Mouse (Mus musculus) limb, embryonic 14.5 days (tissue): ENCODE data around the gene Rbfox1. TPM values are rescaled to one million over a fixed set of nuclear protein-coding genes. Genes with fewer than 3 reads are reported as not detected.
A peak's percentile ranks its signal among the peaks of the same experiment; 100 is the strongest.

Experiments used
- ATAC-seq: fragments of 200-750 bp; cut with Nextera tagmentation; 2 replicates; pipeline ENCODE4 v1.8.0; 2017; ENCODE audit warnings: low read depth, moderate number of reproducible peaks, moderate TSS enrichment; ENCODE audit not compliant: low FRiP score
- DNase-seq: peaks from one replicate; pipeline ENCODE4 v3.0.0-alpha.2; 2015; ENCODE audit warnings: low spot score
- H3K27ac ChIP-seq: fragments of 300-500 bp; sonication (generic); replicated peaks from 2 replicates; pipeline ENCODE4 v1.5.1; 2014; ENCODE audit warnings: low read depth, mild to moderate bottlenecking, low read length, moderate library complexity, mixed read lengths
- H3K27me3 ChIP-seq: fragments of 300-500 bp; sonication (generic); 2 replicates; pipeline ENCODE4 v1.6.1; 2014; ENCODE audit warnings: low read length, mixed read lengths; ENCODE audit not compliant: control insufficient read depth, insufficient read depth
- H3K36me3 ChIP-seq: fragments of 300-500 bp; sonication (generic); 2 replicates; pipeline ENCODE4 v1.6.1; 2014; ENCODE audit warnings: mild to moderate bottlenecking, low read length, moderate library complexity, mixed read lengths; ENCODE audit not compliant: control insufficient read depth, insufficient read depth
- H3K4me1 ChIP-seq: fragments of 300-500 bp; sonication (generic); 2 replicates; pipeline ENCODE4 v1.6.1; 2014; ENCODE audit warnings: antibody characterized with exemption, low read length, mixed read lengths; ENCODE audit not compliant: control insufficient read depth, insufficient read depth
- H3K4me2 ChIP-seq: fragments of 300-500 bp; sonication (generic); replicated peaks from 2 replicates; pipeline ENCODE4 v1.6.1; 2014; ENCODE audit warnings: low read depth, mild to moderate bottlenecking, low read length, moderate library complexity; ENCODE audit not compliant: severe bottlenecking
- H3K4me3 ChIP-seq: fragments of 300-500 bp; sonication (generic); replicated peaks from 2 replicates; pipeline ENCODE4 v1.5.1; 2014; ENCODE audit warnings: low read length
- H3K9ac ChIP-seq: fragments of 300-500 bp; sonication (generic); 2 replicates; pipeline ENCODE4 v1.6.1; 2014; ENCODE audit warnings: mild to moderate bottlenecking, low read depth, low read length, moderate library complexity; ENCODE audit not compliant: severe bottlenecking
- H3K9me3 ChIP-seq: fragments of 300-500 bp; sonication (generic); 2 replicates; pipeline ENCODE4 v1.6.1; 2016; ENCODE audit warnings: low read length; ENCODE audit not compliant: control insufficient read depth
- POLR2A ChIP-seq: fragments of 200-500 bp; IDR thresholded peaks from 2 replicates; pipeline ENCODE4 v1.8.0; 2012; ENCODE audit warnings: inconsistent platforms, mild to moderate bottlenecking, moderate library complexity, borderline replicate concordance; ENCODE audit not compliant: insufficient read depth, insufficient read length; ENCODE audit errors: extremely low read depth
- WGBS: fragments of 180-500 bp; shearing (Covaris S2); extraction: QIAGEN DNeasy Blood & Tissue Kit; methylation state at CpG from one replicate; pipeline ENCODE4 v1.1.7; 2014; 5-methylcytosine and 5-hydroxymethylcytosine counted together
- polyA plus RNA-seq, 2 experiments: library from polyadenylated mRNA; depleted of rRNA in 1 of 2; stranded (reverse) in 1 of 2; unstranded in 1 of 2; fragments of >200 nt; fragmentation: Nextera tagmentation in 1 of 2; extraction: Ambion mirVana in 1 of 2; gene quantifications; 2 replicates each; pipeline versions ENCODE4 v1.2.1 to v1.2.3; 2012 to 2014

The Rbfox1 gene
- polyA plus RNA-seq, 2 experiments: 3.8 to 6.0 TPM

DNA sequence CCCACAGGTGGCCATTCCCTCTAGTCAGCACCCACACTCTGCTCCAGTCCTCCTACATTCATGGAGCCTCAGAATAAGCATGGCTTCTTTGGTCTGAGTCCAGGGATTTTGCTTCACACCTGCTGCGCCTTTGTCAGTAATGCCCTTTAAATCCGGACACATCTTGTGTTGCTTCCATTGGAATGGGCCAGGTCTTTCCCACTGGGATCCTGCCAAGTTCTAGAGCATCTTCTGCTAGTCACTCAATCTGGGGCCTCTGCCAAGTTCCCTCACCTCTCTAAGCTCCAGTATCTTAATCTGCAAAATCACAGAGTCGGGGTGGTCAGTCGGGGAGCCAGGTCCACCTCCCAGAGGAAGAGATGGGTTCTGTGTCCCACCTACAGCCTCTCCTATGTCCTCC is 20.8 kb upstream of the Rbfox1 start:
- no peak overlapping the region for H3K4me3 ChIP-seq
- no peaks in the 10 kb centered on the region for H3K27me3 ChIP-seq
- no peaks in the 10 kb centered on the region for H3K9me3 ChIP-seq
- ATAC-seq: no peak
- no peak overlapping the region for H3K27ac ChIP-seq
- no peak overlapping the region for H3K4me2 ChIP-seq
- no peak for TF ChIP-seq POLR2A
- WGBS: 91% methylated on average over 4 of the region's 4 CpGs
- no peaks in the 10 kb centered on the region for H3K36me3 ChIP-seq
- no peak overlapping the region for H3K9ac ChIP-seq
- DNase-seq: no peak
- no peaks in the 10 kb centered on the region for H3K4me1 ChIP-seq

DNA sequence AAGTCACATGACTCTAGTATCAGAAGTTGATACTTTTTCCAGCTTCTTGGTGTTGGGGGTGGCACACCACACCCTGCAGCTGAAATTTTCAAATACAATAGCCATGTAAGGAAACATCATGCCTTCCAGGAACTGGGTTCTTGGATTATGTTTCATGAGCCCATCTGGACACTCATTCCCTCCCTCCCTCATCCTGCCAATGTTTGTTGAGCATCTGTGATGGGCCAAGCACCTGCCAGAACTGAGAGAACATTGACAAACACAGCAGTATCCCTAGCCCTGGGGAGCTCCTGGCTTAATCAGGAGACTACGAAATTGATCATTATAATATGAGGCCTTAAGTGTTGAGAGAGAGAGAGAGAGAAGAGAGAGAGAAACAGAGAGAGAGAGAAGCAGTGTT is 18.2 kb upstream of the Rbfox1 start:
- WGBS: 65% methylated on average over 1 of the region's 1 CpGs
- H3K27ac ChIP-seq: no peak overlapping the region
- H3K9ac ChIP-seq: no peak overlapping the region
- H3K4me1 ChIP-seq: no peaks in the 10 kb centered on the region
- no peak for TF ChIP-seq POLR2A
- ATAC-seq (no peak), DNase-seq (no peak)
- H3K36me3 ChIP-seq: no peaks in the 10 kb centered on the region
- H3K4me3 ChIP-seq: no peak overlapping the region
- H3K27me3 ChIP-seq: no peaks in the 10 kb centered on the region
- no peaks in the 10 kb centered on the region for H3K9me3 ChIP-seq
- no peak overlapping the region for H3K4me2 ChIP-seq

DNA sequence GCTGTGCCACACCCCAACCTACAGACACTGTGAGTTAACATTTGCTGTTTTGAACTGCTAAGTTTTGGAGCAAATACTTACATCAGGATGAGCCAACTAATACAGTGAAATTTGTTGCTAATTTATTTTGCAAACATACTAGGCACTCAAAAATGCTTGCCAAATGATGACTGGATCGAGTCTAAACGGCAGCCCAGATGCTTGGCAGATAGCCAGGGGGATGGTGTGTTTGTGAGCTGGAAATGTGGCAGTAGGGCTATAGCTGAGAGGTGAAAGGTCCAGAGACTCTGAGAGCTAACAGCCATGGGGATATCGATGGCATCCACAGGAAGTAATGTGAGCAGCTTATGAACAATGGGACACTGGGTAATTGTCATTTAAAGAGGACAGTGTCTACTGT is 14.8 kb upstream of the Rbfox1 start:
- Histone ChIP-seq H3K27ac (no peak overlapping the region), H3K9me3 (no peaks in the 10 kb centered on the region), H3K4me3 (no peak overlapping the region), H3K4me2 (no peak overlapping the region), H3K36me3 (no peaks in the 10 kb centered on the region), H3K4me1 (no peaks in the 10 kb centered on the region), H3K9ac (no peak overlapping the region), H3K27me3 (no peaks in the 10 kb centered on the region)
- 47% methylated on average over 3 of the region's 3 CpGs for WGBS
- DNase-seq (no peak), ATAC-seq (no peak)
- TF ChIP-seq POLR2A: no peak

DNA sequence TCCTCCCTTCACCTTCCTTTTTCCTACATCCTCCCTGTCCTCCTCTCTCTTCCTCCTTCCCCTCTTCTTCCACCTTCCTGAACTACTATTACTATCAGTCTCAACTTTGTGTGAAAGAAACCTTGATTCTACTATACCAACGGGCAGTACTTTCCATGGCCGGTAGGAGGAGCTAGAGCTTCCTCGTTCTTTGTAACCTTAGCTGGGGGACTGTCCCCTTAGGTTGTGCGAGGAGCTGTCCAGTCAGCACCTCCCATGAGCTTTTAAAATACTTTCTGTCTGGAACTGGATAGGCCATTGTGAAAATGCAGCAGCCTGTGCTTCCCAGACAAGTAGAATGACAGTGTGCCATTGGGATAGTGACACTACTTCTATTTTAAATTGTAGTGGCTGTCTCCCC is 3.3 kb upstream of the Rbfox1 start:
- WGBS: under 1% methylated on average over 4 of the region's 4 CpGs
- ATAC-seq: no peak
- Histone ChIP-seq H3K4me3 (no peak overlapping the region), H3K27me3 (peaks cover 26% of the 10 kb centered on the region), H3K36me3 (no peaks in the 10 kb centered on the region), H3K4me1 (no peaks in the 10 kb centered on the region), H3K9me3 (no peaks in the 10 kb centered on the region), H3K9ac (no peak overlapping the region), H3K4me2 (no peak overlapping the region), H3K27ac (no peak overlapping the region)
- peak; percentile 88 for DNase-seq
- no peak for TF ChIP-seq POLR2A

DNA sequence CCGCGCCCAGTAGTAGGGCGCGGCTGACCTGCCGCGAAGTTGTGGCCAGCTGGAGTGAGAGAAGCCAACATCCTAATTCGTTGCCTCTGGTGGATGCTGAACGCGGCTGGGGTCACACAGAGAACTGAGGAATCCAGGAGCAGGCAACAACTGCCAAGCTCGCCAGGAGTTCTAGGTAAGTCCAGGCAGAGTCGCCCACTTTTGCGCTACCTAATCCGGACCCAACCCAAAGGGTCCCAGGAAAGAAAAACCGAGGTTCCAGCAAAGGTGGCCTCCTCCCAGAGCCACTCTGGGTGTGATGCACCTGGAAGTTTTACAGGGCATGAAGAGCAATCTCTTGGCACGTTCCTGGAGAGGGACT is 515 bp downstream of the Rbfox1 start:
- H3K9ac ChIP-seq: no peak overlapping the region
- H3K4me3 ChIP-seq: no peak overlapping the region
- peaks cover 26% of the 10 kb centered on the region for H3K27me3 ChIP-seq
- H3K36me3 ChIP-seq: no peaks in the 10 kb centered on the region
- H3K9me3 ChIP-seq: no peaks in the 10 kb centered on the region
- H3K4me1 ChIP-seq: no peaks in the 10 kb centered on the region
- 0 out of 2 replicates have a peak overlapping the region, but pooled peaks have one; percentile 26 for H3K4me2 ChIP-seq
- TF ChIP-seq POLR2A: no peak
- no peak overlapping the region for H3K27ac ChIP-seq
- WGBS: 7% methylated on average over 15 of the region's 15 CpGs
- no peak for ATAC-seq
- DNase-seq: no peak

DNA sequence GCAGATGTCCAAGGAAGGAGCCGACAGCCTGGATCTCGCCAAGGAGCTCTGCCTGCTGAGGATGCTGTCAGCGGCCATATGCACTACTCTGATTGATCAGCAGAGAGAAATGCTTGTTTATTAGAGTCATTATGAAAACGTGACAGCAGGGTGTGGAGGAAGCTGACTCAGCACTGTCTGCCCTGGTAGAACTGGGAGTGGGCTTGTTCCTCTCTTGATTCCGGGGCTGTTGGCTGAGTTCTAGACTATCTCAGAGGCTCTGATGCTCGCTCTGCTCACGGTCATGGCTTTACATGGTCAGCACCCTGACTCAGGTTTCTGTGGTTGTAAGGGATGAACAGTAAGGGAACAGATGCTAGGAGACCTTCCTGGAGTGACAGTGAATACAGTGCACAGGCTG is 10.4 kb downstream of the Rbfox1 start:
- Histone ChIP-seq H3K4me2 (no peak overlapping the region), H3K36me3 (no peaks in the 10 kb centered on the region), H3K27me3 (no peaks in the 10 kb centered on the region), H3K9me3 (no peaks in the 10 kb centered on the region), H3K4me1 (no peaks in the 10 kb centered on the region), H3K27ac (no peak overlapping the region), H3K4me3 (no peak overlapping the region), H3K9ac (no peak overlapping the region)
- DNase-seq: no peak
- TF ChIP-seq POLR2A: no peak
- 70% methylated on average over 7 of the region's 7 CpGs for WGBS
- no peak for ATAC-seq
